Mouse (Mus musculus): Measurements from ENCODE around the gene Sgk2.

Gene Sgk2

DNA sequence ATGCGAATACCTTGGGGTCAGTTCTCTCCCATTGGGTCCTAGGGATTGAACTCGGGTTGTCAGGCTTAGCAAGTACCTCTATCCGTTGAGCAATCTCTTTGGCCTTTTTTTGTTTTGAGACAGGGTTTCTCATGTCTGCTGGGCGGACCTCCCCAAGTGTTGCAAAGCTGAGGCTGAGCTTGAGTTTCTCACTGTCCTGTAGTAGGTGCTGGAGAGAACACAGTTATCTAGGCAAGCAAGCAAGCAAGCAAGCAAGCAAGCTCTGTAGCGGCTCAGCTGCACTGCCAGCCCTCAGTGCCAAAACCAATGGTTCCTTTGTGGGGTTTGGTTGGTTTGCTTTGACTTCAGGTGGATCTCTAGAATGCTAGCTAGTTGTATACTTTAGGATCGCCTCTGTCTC lies 73.5 kb downstream of the Sgk2 start:
- no peak for DNase-seq (ENCODE audit: low spot score)

- DNase-seq (ENCODE audit: low spot score): no peak
Observed at GRCm38 (mm10) chr2:163061203-163062118, 74.3 kb downstream of the Sgk2 start.

DNA sequence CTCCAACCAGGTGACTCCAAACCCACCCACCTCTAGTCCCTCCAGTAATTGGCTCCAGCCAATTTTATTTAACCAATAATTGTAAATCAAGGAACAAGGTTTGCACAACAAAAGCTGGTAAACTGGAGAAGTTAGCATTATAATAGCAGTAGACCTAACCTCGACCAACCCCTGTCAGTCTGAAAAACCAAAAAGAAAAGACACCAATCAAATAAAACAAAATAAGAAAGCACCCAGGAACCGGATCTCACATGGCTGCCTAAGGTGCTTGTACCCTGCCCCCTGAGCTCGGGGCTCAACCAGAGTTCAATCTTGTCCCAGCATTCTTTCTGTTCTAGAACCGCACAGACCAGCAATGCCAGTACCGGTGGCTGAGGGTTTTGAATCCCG lies 75.0 kb downstream of the Sgk2 start:
- no peak for DNase-seq (ENCODE audit: low spot score)

Data from urinary bladder, postnatal 25 days (tissue).